Mouse (Mus musculus): ENCODE measurements around the gene Cstad. TPM values are rescaled to one million over a fixed set of nuclear protein-coding genes. Genes with fewer than 3 reads are reported as not detected.

Cstad gene
- polyA plus RNA-seq, 1 experiment from 2014 or later, result 0.72 TPM

- Histone ChIP-seq H3K9ac (no peak overlapping the region), H3K4me2 (no peak overlapping the region), H3K36me3 (no peaks in the 10 kb centered on the region), H3K4me1 (peaks cover 21% of the 10 kb centered on the region), H3K27ac (peak overlapping the region; percentile 65), H3K27me3 (replicated peaks) (no peaks in the 10 kb centered on the region), H3K9me3 (no peaks in the 10 kb centered on the region), H3K4me3 (replicated peaks) (no peak overlapping the region)
- ATAC-seq (ENCODE audit: insufficient read depth, low FRiP score, low read depth), result no peak
- 63% methylated on average over 5 of the region's 5 CpGs for WGBS
These were observed 41.4 kb downstream of the Cstad start for GRCm38 (mm10) chr2:30636266-30636671.

GRCm38 (mm10) chr2:30637991-30638390, 43.2 kb downstream of the Cstad start:
- Histone ChIP-seq H3K36me3 (no peaks in the 10 kb centered on the region), H3K4me1 (peaks cover 27% of the 10 kb centered on the region), H3K4me3 (replicated peaks) (no peak overlapping the region), H3K27ac (no peak overlapping the region), H3K9ac (no peak overlapping the region), H3K4me2 (no peak overlapping the region), H3K27me3 (replicated peaks) (no peaks in the 10 kb centered on the region), H3K9me3 (no peaks in the 10 kb centered on the region)
- WGBS, result 83% methylated on average over 6 of the region's 6 CpGs
- ATAC-seq (ENCODE audit: insufficient read depth, low FRiP score, low read depth), result no peak

- peak overlapping the region; percentile 35 for H3K4me2 ChIP-seq
- no peaks in the 10 kb centered on the region for H3K27me3 ChIP-seq (replicated peaks)
- peak overlapping the region; percentile 84 for H3K27ac ChIP-seq
- ATAC-seq (ENCODE audit: insufficient read depth, low FRiP score, low read depth), result peak; percentile 41; the same call in 1 of the 2 replicates
- no peaks in the 10 kb centered on the region for H3K36me3 ChIP-seq
- no peaks in the 10 kb centered on the region for H3K9me3 ChIP-seq
- H3K4me1 ChIP-seq, result peaks cover 27% of the 10 kb centered on the region
- no peak overlapping the region for H3K9ac ChIP-seq
- 9% methylated on average over 11 of the region's 11 CpGs for WGBS
- H3K4me3 ChIP-seq (replicated peaks), result no peak overlapping the region
These were observed 45.2 kb downstream of the Cstad start for GRCm38 (mm10) chr2:30640021-30640481.

GRCm38 (mm10) chr2:30642810-30643209, 48.0 kb downstream of the Cstad start:
- Histone ChIP-seq H3K9ac (no peak overlapping the region), H3K4me2 (no peak overlapping the region), H3K4me3 (replicated peaks) (no peak overlapping the region), H3K9me3 (no peaks in the 10 kb centered on the region), H3K27me3 (replicated peaks) (no peaks in the 10 kb centered on the region), H3K4me1 (peaks cover 27% of the 10 kb centered on the region), H3K36me3 (no peaks in the 10 kb centered on the region), H3K27ac (no peak overlapping the region)
- ATAC-seq (ENCODE audit: insufficient read depth, low FRiP score, low read depth), result 0 out of 2 replicates have a peak, but pooled peaks have one; percentile 37
- 10% methylated on average over 5 of the region's 5 CpGs for WGBS

GRCm38 (mm10) chr2:30643422-30643821, 48.6 kb downstream of the Cstad start:
- Histone ChIP-seq H3K27ac (no peak overlapping the region), H3K9ac (no peak overlapping the region), H3K4me2 (no peak overlapping the region), H3K4me3 (replicated peaks) (no peak overlapping the region), H3K36me3 (no peaks in the 10 kb centered on the region), H3K27me3 (replicated peaks) (no peaks in the 10 kb centered on the region), H3K9me3 (no peaks in the 10 kb centered on the region), H3K4me1 (peaks cover 32% of the 10 kb centered on the region)
- ATAC-seq (ENCODE audit: insufficient read depth, low FRiP score, low read depth), result no peak
- WGBS, result 66% methylated on average over 7 of the region's 7 CpGs

GRCm38 (mm10) chr2:30646833-30647232, 52.0 kb downstream of the Cstad start:
- WGBS, result 22% methylated on average over 5 of the region's 5 CpGs
- peak overlapping the region; percentile 67 for H3K27ac ChIP-seq
- 0 out of 2 replicates have a peak overlapping the region, but pooled peaks have one; percentile 4 for H3K9ac ChIP-seq
- no peak overlapping the region for H3K4me2 ChIP-seq
- no peaks in the 10 kb centered on the region for H3K36me3 ChIP-seq
- no peak overlapping the region for H3K4me3 ChIP-seq (replicated peaks)
- ATAC-seq (ENCODE audit: insufficient read depth, low FRiP score, low read depth), result peak; percentile 33; the same call in 1 of the 2 replicates
- peaks cover 24% of the 10 kb centered on the region for H3K4me1 ChIP-seq
- H3K9me3 ChIP-seq, result no peaks in the 10 kb centered on the region
- H3K27me3 ChIP-seq (replicated peaks), result no peaks in the 10 kb centered on the region

GRCm38 (mm10) chr2:30647303-30647881, 52.6 kb downstream of the Cstad start:
- peak; percentile 69; the same call in 1 of the 2 replicates for ATAC-seq (ENCODE audit: insufficient read depth, low FRiP score, low read depth)
- Histone ChIP-seq H3K9ac (0 out of 2 replicates have a peak overlapping the region, but pooled peaks have one; percentile 4), H3K27me3 (replicated peaks) (no peaks in the 10 kb centered on the region), H3K9me3 (no peaks in the 10 kb centered on the region), H3K4me1 (peaks cover 29% of the 10 kb centered on the region), H3K36me3 (no peaks in the 10 kb centered on the region), H3K4me3 (replicated peaks) (no peak overlapping the region), H3K27ac (peak overlapping the region; percentile 67), H3K4me2 (no peak overlapping the region)
- 14% methylated on average over 11 of the region's 11 CpGs for WGBS

- Histone ChIP-seq H3K4me2 (no peak overlapping the region), H3K4me1 (peaks cover 29% of the 10 kb centered on the region), H3K9me3 (no peaks in the 10 kb centered on the region), H3K36me3 (no peaks in the 10 kb centered on the region), H3K4me3 (replicated peaks) (no peak overlapping the region), H3K9ac (no peak overlapping the region), H3K27me3 (replicated peaks) (no peaks in the 10 kb centered on the region), H3K27ac (peak overlapping the region; percentile 67)
- ATAC-seq (ENCODE audit: insufficient read depth, low FRiP score, low read depth), result no peak
- 30% methylated on average over 13 of the region's 13 CpGs for WGBS
These were observed 53.1 kb downstream of the Cstad start for GRCm38 (mm10) chr2:30647882-30648494.

- Histone ChIP-seq H3K27ac (peak overlapping the region; percentile 31; the same call in 1 of the 2 replicates), H3K27me3 (replicated peaks) (no peaks in the 10 kb centered on the region), H3K36me3 (no peaks in the 10 kb centered on the region), H3K4me3 (replicated peaks) (no peak overlapping the region), H3K9ac (no peak overlapping the region), H3K4me2 (no peak overlapping the region), H3K9me3 (no peaks in the 10 kb centered on the region), H3K4me1 (peaks cover 33% of the 10 kb centered on the region)
- no peak for ATAC-seq (ENCODE audit: insufficient read depth, low FRiP score, low read depth)
- WGBS, result 75% methylated on average over 9 of the region's 9 CpGs
These were observed 55.4 kb downstream of the Cstad start for GRCm38 (mm10) chr2:30650249-30650648.

GRCm38 (mm10) chr2:30651831-30652230, 57.0 kb downstream of the Cstad start:
- Histone ChIP-seq H3K27ac (peak overlapping the region; percentile 97), H3K4me1 (peaks cover 34% of the 10 kb centered on the region)
- no peak for ATAC-seq (ENCODE audit: insufficient read depth, low FRiP score, low read depth)

GRCm38 (mm10) chr2:30652581-30653037, 57.8 kb downstream of the Cstad start:
- Histone ChIP-seq H3K9ac (peak overlapping the region; percentile 1; the same call in 1 of the 2 replicates), H3K27ac (peak overlapping the region; percentile 97), H3K4me1 (peaks cover 34% of the 10 kb centered on the region), H3K36me3 (no peaks in the 10 kb centered on the region), H3K4me2 (peak overlapping the region; percentile 30), H3K4me3 (replicated peaks) (no peak overlapping the region), H3K9me3 (no peaks in the 10 kb centered on the region), H3K27me3 (replicated peaks) (no peaks in the 10 kb centered on the region)
- WGBS, result 10% methylated on average over 13 of the region's 13 CpGs
- peak; percentile 62; the same call in 1 of the 2 replicates for ATAC-seq (ENCODE audit: insufficient read depth, low FRiP score, low read depth)

More at GRCm38 (mm10) chr2:30651831-30652230, 57.0 kb downstream of the Cstad start:
- Histone ChIP-seq H3K36me3 (no peaks in the 10 kb centered on the region), H3K4me2 (no peak overlapping the region), H3K9ac (no peak overlapping the region), H3K4me3 (replicated peaks) (no peak overlapping the region), H3K27me3 (replicated peaks) (no peaks in the 10 kb centered on the region), H3K9me3 (no peaks in the 10 kb centered on the region)
- WGBS, result 78% methylated on average over 1 of the region's 1 CpGs

GRCm38 (mm10) chr2:30653046-30653445, 58.2 kb downstream of the Cstad start:
- ATAC-seq (ENCODE audit: insufficient read depth, low FRiP score, low read depth), result no peak
- Histone ChIP-seq H3K4me3 (replicated peaks) (no peak overlapping the region), H3K9ac (peak overlapping the region; percentile 1; the same call in 1 of the 2 replicates), H3K4me1 (peaks cover 32% of the 10 kb centered on the region), H3K36me3 (no peaks in the 10 kb centered on the region), H3K4me2 (peak overlapping the region; percentile 30; the same call in 1 of the 2 replicates), H3K9me3 (no peaks in the 10 kb centered on the region), H3K27ac (peak overlapping the region; percentile 97), H3K27me3 (replicated peaks) (no peaks in the 10 kb centered on the region)
- 82% methylated on average over 4 of the region's 4 CpGs for WGBS
